Mouse (Mus musculus) liver, embryonic 13.5 days (tissue): ENCODE measurements around the gene Nt5c3b. TPM values are rescaled to one million over a fixed set of nuclear protein-coding genes. Genes with fewer than 3 reads are reported as not detected.
A peak's percentile ranks its signal among the peaks of the same experiment; 100 is the strongest.

ENCODE experiments used
- ATAC-seq: fragments of 200-750 bp; cut with Nextera tagmentation; 2 replicates; pipeline ENCODE4 v1.8.0; 2017; ENCODE audit warnings: low read depth, mild to moderate bottlenecking, moderate number of reproducible peaks, moderate library complexity
- DNase-seq: peaks from one replicate; pipeline ENCODE4 v3.0.0; 2022
- H3K27ac ChIP-seq: fragments of 300-500 bp; sonication (generic); 2 replicates; pipeline ENCODE4 v1.5.1; 2015; ENCODE audit warnings: moderate library complexity, mild to moderate bottlenecking, inconsistent platforms
- H3K27me3 ChIP-seq: fragments of 300-500 bp; sonication (generic); 2 replicates; pipeline ENCODE4 v1.6.1; 2015; ENCODE audit warnings: mild to moderate bottlenecking, inconsistent platforms
- H3K36me3 ChIP-seq: fragments of 300-500 bp; sonication (generic); 2 replicates; pipeline ENCODE4 v1.6.1; 2015; ENCODE audit warnings: mild to moderate bottlenecking, inconsistent platforms
- H3K4me1 ChIP-seq: fragments of 300-500 bp; sonication (generic); replicated peaks from 2 replicates; pipeline ENCODE4 v1.6.1; 2015; ENCODE audit warnings: inconsistent platforms
- H3K4me2 ChIP-seq: fragments of 300-500 bp; sonication (generic); 2 replicates; pipeline ENCODE4 v1.6.1; 2015; ENCODE audit warnings: inconsistent platforms, mild to moderate bottlenecking, moderate library complexity
- H3K4me3 ChIP-seq: fragments of 300-500 bp; sonication (generic); replicated peaks from 2 replicates; pipeline ENCODE4 v1.5.1; 2015; ENCODE audit warnings: mild to moderate bottlenecking, inconsistent platforms
- H3K9ac ChIP-seq: fragments of 300-500 bp; sonication (generic); 2 replicates; pipeline ENCODE4 v1.6.1; 2015; ENCODE audit warnings: mild to moderate bottlenecking, inconsistent platforms
- H3K9me3 ChIP-seq: fragments of 300-500 bp; sonication (generic); replicated peaks from 2 replicates; pipeline ENCODE4 v1.6.1; 2016; ENCODE audit warnings: inconsistent platforms
- WGBS: fragments of 180-500 bp; shearing (Covaris S2); methylation state at CpG from one replicate; pipeline ENCODE4 v1.1.7; 2015; ENCODE audit not compliant: insufficient replicate concordance; 5-methylcytosine and 5-hydroxymethylcytosine counted together
- polyA plus RNA-seq: library from polyadenylated mRNA; unstranded; fragments of >200 nt; fragmentation: Nextera tagmentation; extraction: Ambion mirVana; gene quantifications from 2 replicates; pipeline ENCODE4 v1.2.1, GENCODE M21; 2015

Gene Nt5c3b
- polyA plus RNA-seq, 1 experiment from 2014 or later: 25.1 TPM

DNA sequence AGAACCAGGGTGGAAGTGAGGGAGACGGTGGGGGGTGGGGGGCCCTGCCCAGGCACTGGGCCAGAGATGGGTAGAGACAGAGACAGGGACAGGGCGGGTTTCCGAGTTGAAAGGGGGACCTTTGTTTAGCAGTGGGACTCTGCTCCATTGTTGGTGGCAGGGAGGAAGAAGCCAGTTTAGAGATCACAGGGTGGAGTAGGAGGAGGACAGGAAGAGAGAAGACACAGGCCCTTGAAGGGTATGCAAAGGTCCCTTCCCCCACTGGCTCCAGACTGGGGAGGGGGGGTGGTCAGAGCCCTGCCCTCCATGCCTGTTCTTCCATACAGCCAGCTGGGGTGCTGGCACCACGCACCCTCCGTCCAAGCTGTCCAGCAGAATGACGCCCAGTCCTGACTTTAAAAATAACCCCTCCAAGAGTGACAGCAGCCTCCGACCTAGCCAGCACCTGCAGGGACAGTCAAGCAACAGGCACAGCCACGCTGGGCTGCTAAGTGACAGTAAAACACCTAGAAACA is 51.6 kb downstream of the Nt5c3b start:
- ATAC-seq (peak; percentile 13; the same call in 1 of the 2 replicates), DNase-seq (no peak)
- Histone ChIP-seq H3K27me3 (peaks cover 23% of the 10 kb centered on the region), H3K4me2 (no peak overlapping the region), H3K27ac (no peak overlapping the region), H3K4me1 (peaks cover 80% of the 10 kb centered on the region), H3K9me3 (no peaks in the 10 kb centered on the region), H3K4me3 (no peak overlapping the region), H3K9ac (no peak overlapping the region), H3K36me3 (no peaks in the 10 kb centered on the region)
- 37% methylated on average over 8 of the region's 8 CpGs for WGBS

- no peak overlapping the region for H3K9ac ChIP-seq
- peaks cover 66% of the 10 kb centered on the region for H3K4me1 ChIP-seq
- WGBS: 61% methylated on average over 6 of the region's 6 CpGs
- no peak overlapping the region for H3K27ac ChIP-seq
- no peak for DNase-seq
- no peak overlapping the region for H3K4me2 ChIP-seq
- no peaks in the 10 kb centered on the region for H3K9me3 ChIP-seq
- no peak for ATAC-seq
- H3K4me3 ChIP-seq: no peak overlapping the region
- peaks cover 4% of the 10 kb centered on the region; the same call in 1 of the 2 replicates for H3K36me3 ChIP-seq
- H3K27me3 ChIP-seq: peaks cover 9% of the 10 kb centered on the region; the same call in 1 of the 2 replicates
Measured at GRCm38 (mm10) chr11:100388588-100388987, 53.0 kb downstream of the Nt5c3b start.

- no peak for ATAC-seq
- Histone ChIP-seq H3K9ac (no peak overlapping the region), H3K4me1 (peaks cover 59% of the 10 kb centered on the region), H3K27ac (no peak overlapping the region), H3K36me3 (peaks cover 10% of the 10 kb centered on the region), H3K27me3 (0 out of 2 replicates have a peak, but pooled peaks cover 3% of the 10 kb centered on the region), H3K4me3 (no peak overlapping the region), H3K4me2 (no peak overlapping the region), H3K9me3 (no peaks in the 10 kb centered on the region)
- no peak for DNase-seq
- WGBS: 39% methylated on average over 14 of the region's 14 CpGs
Measured at GRCm38 (mm10) chr11:100387589-100388375, 53.8 kb downstream of the Nt5c3b start.

GRCm38 (mm10) chr11:100387111-100387510 is 54.5 kb downstream of the Nt5c3b start:
- no peak overlapping the region for H3K4me2 ChIP-seq
- H3K9ac ChIP-seq: no peak overlapping the region
- H3K27me3 ChIP-seq: no peaks in the 10 kb centered on the region
- H3K4me1 ChIP-seq: peaks cover 53% of the 10 kb centered on the region
- no peak for ATAC-seq
- 70% methylated on average over 6 of the region's 6 CpGs for WGBS
- peaks cover 10% of the 10 kb centered on the region for H3K36me3 ChIP-seq
- H3K9me3 ChIP-seq: no peaks in the 10 kb centered on the region
- no peak overlapping the region for H3K4me3 ChIP-seq
- DNase-seq: no peak
- no peak overlapping the region for H3K27ac ChIP-seq

GRCm38 (mm10) chr11:100386586-100386985 is 55.0 kb downstream of the Nt5c3b start:
- Histone ChIP-seq H3K9ac (no peak overlapping the region), H3K4me2 (no peak overlapping the region), H3K4me3 (no peak overlapping the region), H3K27ac (no peak overlapping the region), H3K27me3 (no peaks in the 10 kb centered on the region), H3K36me3 (peaks cover 10% of the 10 kb centered on the region), H3K4me1 (peaks cover 49% of the 10 kb centered on the region), H3K9me3 (no peaks in the 10 kb centered on the region)
- DNase-seq (no peak), ATAC-seq (no peak)
- WGBS: 53% methylated on average over 5 of the region's 5 CpGs

- H3K4me1 ChIP-seq: peaks cover 33% of the 10 kb centered on the region
- no peak overlapping the region for H3K9ac ChIP-seq
- no peak overlapping the region for H3K4me3 ChIP-seq
- no peak overlapping the region for H3K27ac ChIP-seq
- 66% methylated on average over 3 of the region's 3 CpGs for WGBS
- no peak for DNase-seq
- no peak for ATAC-seq
- no peaks in the 10 kb centered on the region for H3K27me3 ChIP-seq
- no peak overlapping the region for H3K4me2 ChIP-seq
- H3K36me3 ChIP-seq: peaks cover 17% of the 10 kb centered on the region
- no peaks in the 10 kb centered on the region for H3K9me3 ChIP-seq
Measured at GRCm38 (mm10) chr11:100385016-100385415, 56.6 kb downstream of the Nt5c3b start.

DNA sequence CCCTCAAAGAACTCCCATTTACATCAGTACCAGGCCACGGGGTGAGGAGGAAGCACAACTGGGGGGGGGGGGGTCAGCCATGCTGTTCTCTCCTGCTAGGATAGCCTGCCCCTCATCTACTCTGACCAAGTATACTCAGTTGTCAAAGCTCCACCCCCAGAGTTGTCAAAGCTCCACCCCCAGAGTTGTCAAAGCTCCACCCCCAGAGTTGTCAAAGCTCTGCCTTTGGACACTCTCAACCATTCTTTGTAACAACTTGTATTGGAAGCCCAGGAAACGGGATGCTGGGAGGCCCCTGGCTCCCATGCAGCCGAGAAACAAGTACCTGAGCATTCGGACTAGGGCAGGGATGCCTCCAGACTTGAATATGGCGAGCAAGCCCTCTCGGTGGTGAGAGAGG is 58.9 kb downstream of the Nt5c3b start:
- 70% methylated on average over 6 of the region's 6 CpGs for WGBS
- peaks cover 10% of the 10 kb centered on the region for H3K4me1 ChIP-seq
- no peak overlapping the region for H3K27ac ChIP-seq
- ATAC-seq: no peak
- no peaks in the 10 kb centered on the region for H3K9me3 ChIP-seq
- no peak overlapping the region for H3K4me2 ChIP-seq
- no peaks in the 10 kb centered on the region for H3K27me3 ChIP-seq
- no peak overlapping the region for H3K4me3 ChIP-seq
- H3K9ac ChIP-seq: no peak overlapping the region
- no peak for DNase-seq
- H3K36me3 ChIP-seq: peaks cover 30% of the 10 kb centered on the region

DNA sequence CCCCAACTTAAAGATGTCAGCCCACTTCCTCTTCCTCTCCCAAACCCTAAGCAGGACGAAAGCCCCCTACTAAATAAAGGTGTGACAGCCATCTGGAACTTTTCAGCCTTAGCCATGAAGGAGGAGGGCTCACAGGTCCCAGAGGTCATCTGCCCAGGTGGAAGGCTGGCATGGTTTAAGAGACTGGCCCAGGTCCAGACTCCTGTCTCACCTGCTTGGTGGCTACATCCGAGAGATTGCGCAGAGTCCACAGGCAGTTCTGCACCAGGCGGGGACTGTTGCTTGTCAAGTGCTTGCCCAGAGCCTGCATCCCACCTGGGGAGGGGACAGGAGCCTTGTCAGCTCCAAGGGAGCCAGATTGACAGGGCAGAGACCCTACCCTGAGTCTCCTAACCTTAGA is 62.3 kb downstream of the Nt5c3b start:
- 72% methylated on average over 4 of the region's 4 CpGs for WGBS
- Histone ChIP-seq H3K27ac (no peak overlapping the region), H3K4me3 (no peak overlapping the region), H3K9ac (no peak overlapping the region), H3K27me3 (no peaks in the 10 kb centered on the region), H3K9me3 (no peaks in the 10 kb centered on the region), H3K4me1 (no peaks in the 10 kb centered on the region), H3K36me3 (peaks cover 50% of the 10 kb centered on the region), H3K4me2 (no peak overlapping the region)
- no peak for DNase-seq
- ATAC-seq: no peak

DNA sequence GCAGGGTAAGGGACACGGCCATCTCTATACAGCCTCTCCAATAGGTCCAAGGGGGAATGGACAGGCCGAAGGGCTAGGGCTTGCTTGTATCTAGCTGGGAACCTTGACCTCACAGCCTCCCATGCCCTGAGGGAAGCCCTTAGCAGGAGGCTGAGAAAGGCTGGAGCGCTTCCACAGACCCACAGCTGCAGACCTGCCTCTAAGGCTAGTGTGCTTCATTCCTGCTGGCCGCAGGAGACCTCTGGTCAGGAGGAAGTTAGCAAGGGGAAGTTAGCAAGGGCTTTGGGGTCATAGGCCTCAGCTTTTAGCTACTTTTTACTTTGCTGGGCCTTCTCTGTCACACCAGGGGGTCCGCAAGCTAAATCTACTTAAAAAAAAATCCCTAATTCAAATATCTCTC is 63.2 kb downstream of the Nt5c3b start:
- 77% methylated on average over 5 of the region's 5 CpGs for WGBS

GRCm38 (mm10) chr11:100377989-100378388 is 63.6 kb downstream of the Nt5c3b start:
- Histone ChIP-seq H3K4me3 (no peak overlapping the region), H3K9me3 (no peaks in the 10 kb centered on the region), H3K36me3 (peaks cover 48% of the 10 kb centered on the region), H3K4me2 (no peak overlapping the region), H3K4me1 (no peaks in the 10 kb centered on the region), H3K27ac (no peak overlapping the region), H3K27me3 (no peaks in the 10 kb centered on the region), H3K9ac (no peak overlapping the region)
- ATAC-seq (no peak), DNase-seq (no peak)
- WGBS: 80% methylated on average over 14 of the region's 14 CpGs

More for the DNA sequence above, 63.2 kb downstream of the Nt5c3b start:
- Histone ChIP-seq H3K4me2 (no peak overlapping the region), H3K27me3 (no peaks in the 10 kb centered on the region), H3K9me3 (no peaks in the 10 kb centered on the region), H3K36me3 (peaks cover 52% of the 10 kb centered on the region), H3K4me3 (no peak overlapping the region), H3K9ac (no peak overlapping the region), H3K4me1 (no peaks in the 10 kb centered on the region), H3K27ac (no peak overlapping the region)
- no peak for ATAC-seq
- no peak for DNase-seq

DNA sequence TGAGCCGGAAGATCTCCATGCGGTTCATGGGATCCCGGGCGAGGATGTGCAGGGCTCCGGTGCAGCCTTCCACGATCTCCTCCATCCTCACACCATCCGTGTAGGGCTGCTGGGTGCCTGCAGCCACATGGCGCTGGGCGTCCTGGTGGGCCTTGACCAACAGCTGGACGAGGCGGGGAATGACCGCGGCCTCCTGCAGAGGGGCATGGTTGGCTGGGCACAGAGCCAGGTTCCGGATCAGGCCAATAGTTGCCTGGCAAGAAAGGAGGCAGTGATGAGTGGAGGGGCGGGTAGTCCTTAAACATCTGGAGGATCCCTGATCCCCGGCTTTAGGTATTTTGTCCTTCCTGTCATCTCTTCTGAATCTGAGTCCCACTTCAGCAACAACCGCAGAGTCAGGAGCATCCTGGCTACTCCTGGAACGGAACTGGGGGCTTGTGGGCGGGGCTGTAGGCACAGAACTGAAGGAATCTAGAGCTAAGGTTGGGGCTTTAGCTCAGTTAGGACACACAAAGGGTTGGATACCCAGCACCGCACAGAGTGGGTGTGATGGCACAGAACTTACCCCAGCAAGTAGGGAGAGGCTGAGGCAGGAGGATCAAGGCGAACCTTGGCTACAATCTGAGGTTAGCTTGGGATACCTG is 64.7 kb downstream of the Nt5c3b start:
- no peaks in the 10 kb centered on the region for H3K27me3 ChIP-seq
- DNase-seq (no peak), ATAC-seq (no peak)
- H3K9ac ChIP-seq: no peak overlapping the region
- 85% methylated on average over 21 of the region's 21 CpGs for WGBS
- no peaks in the 10 kb centered on the region for H3K9me3 ChIP-seq
- peaks cover 54% of the 10 kb centered on the region for H3K36me3 ChIP-seq
- H3K27ac ChIP-seq: no peak overlapping the region
- no peaks in the 10 kb centered on the region for H3K4me1 ChIP-seq
- no peak overlapping the region for H3K4me3 ChIP-seq
- H3K4me2 ChIP-seq: no peak overlapping the region
